Mouse (Mus musculus) erythroblast, adult 5-6 weeks (primary cell): ENCODE data around the gene Olfr596. TPM values are rescaled to one million over a fixed set of nuclear protein-coding genes. Genes with fewer than 3 reads are reported as not detected.
"Not testable (repeated sequence)": the region's sequence is repeated elsewhere in the genome, so short reads cannot be mapped to it uniquely, and the experiment has no call there.

Source experiments
- ATAC-seq: replicated peaks from 2 replicates; pipeline ENCODE4 v1.8.0; 2016; ENCODE audit warnings: moderate number of reproducible peaks, mild to moderate bottlenecking, moderate TSS enrichment, inconsistent platforms; ENCODE audit not compliant: poor library complexity, low FRiP score, severe bottlenecking
- total RNA-seq, 2 experiments: library from RNA; stranded (forward) in 1 of 2; stranded (reverse) in 1 of 2; fragments of 150-400 nt in 1 of 2; fragments of 200-764, 138-1000 nt in 1 of 2; gene quantifications; 2 replicates each; pipeline versions ENCODE4 v1.2.3 to v1.2.4; 2015 to 2017; ENCODE audit warnings: low replicate concordance in 2 of 2

The Olfr596 gene
- total RNA-seq (2015; ENCODE audit: low replicate concordance) (not detected in 2 replicates), total RNA-seq (2017; ENCODE audit: low replicate concordance) (not detected in 2 replicates)

- ATAC-seq, result not testable (repeated sequence)
Measured at GRCm38 (mm10) chr7:103305348-103305747, at the start of gene Olfr596. Gene Olfr596 (plus strand): TSS chr7:103305648.

DNA sequence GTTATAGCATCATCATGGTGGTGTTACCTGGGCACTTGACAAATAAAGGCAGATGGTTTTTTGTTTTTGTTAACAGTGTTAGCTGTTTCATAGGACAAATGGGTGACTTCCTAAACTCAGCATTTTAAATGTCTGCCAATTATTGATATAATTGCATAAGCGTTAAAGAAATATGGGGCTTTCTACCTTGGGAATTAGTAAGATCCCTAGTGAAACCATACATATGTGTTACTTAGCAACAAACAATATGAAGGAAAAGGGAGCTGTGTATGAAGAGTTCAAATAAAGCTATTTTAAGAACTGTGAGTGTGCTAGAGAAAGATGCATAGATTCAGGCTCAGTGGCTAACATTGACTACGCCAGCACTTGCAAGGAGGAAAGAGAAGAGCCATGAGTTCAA, 10.6 kb downstream of the Olfr596 start, which contains the start of gene Olfr597:
Gene Olfr597, plus strand, starts transcription at position 301 of the 400 bp plus-strand sequence.
- ATAC-seq, result not testable (repeated sequence)

GRCm38 (mm10) chr7:103323268-103323667, 17.8 kb downstream of the Olfr596 start, which contains the start of gene Olfr598:
Gene Olfr598 (plus strand): TSS chr7:103323568.
- ATAC-seq, result no peak

DNA sequence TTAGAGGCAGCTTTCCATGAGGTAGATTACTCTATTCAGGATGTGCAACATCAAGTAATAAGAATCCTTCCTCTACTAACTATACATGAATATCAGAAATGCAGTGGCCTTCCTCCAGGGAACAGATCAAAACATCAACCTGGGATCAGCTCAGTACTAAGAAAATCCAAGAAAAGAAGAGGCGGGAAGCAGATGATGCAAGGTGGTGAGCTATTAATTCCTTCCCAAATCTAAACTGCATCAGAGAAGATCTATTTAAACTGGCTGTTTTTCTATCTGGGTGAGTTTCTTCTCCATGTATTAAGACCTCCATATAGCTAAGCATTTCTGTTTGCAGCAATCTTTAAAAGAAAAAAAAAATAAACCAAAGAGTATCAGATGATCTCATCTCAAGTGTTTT, 30.2 kb downstream of the Olfr596 start, which contains the start of gene Olfr599:
Gene Olfr599, plus strand, starts transcription at position 301 of the 400 bp plus-strand sequence.
- no peak for ATAC-seq

DNA sequence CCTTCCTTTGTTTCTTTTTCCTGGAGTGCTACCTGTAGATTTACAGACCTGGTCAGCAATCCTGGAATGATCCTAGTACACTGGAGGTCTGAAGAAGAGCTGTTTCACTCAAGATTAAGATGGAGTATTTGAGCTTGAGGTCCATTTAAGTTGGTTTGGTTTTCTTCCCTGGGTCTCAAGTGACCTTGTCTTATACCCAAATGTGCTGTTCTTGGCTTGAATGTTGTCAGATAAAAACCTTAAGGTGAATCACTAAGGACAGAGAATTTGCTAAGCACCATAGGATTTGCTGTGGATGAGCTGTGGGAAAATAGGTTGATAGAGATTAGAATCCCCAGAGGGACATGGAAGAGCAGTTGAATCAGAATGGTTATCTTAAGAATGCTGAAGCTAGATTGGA, 44.1 kb downstream of the Olfr596 start, which contains the start of gene Olfr600:
Gene Olfr600, minus strand, starts transcription at position 101 of the 400 bp plus-strand sequence.
- no peak for ATAC-seq

Other genes starting within 250 kb of the Olfr596 start
- not detected in 2 replicates for gene Olfr584, start 223.8 kb upstream of the Olfr596 start, total RNA-seq (2015; ENCODE audit: low replicate concordance)
- gene Olfr584, start 223.8 kb upstream of the Olfr596 start, total RNA-seq (2017; ENCODE audit: low replicate concordance), result not detected in 2 replicates
- not detected in 2 replicates for gene Olfr585, start 207.9 kb upstream of the Olfr596 start, total RNA-seq (2015; ENCODE audit: low replicate concordance)
- gene Olfr585, start 207.9 kb upstream of the Olfr596 start, total RNA-seq (2017; ENCODE audit: low replicate concordance), result 2.2 TPM in 1 of 2 replicates, not detected in the other
- gene Olfr586, start 180.0 kb upstream of the Olfr596 start, total RNA-seq (2015; ENCODE audit: low replicate concordance), result not detected in 2 replicates
- 0.17 TPM in 1 of 2 replicates, not detected in the other for gene Olfr586, start 180.0 kb upstream of the Olfr596 start, total RNA-seq (2017; ENCODE audit: low replicate concordance)
- not detected in 2 replicates for gene Olfr588-ps1, start 164.8 kb upstream of the Olfr596 start, total RNA-seq (2015; ENCODE audit: low replicate concordance)
- not detected in 2 replicates for gene Olfr588-ps1, start 164.8 kb upstream of the Olfr596 start, total RNA-seq (2017; ENCODE audit: low replicate concordance)
- not detected in 2 replicates for gene Olfr589, start 149.3 kb upstream of the Olfr596 start, total RNA-seq (2015; ENCODE audit: low replicate concordance)
- not detected in 2 replicates for gene Olfr589, start 149.3 kb upstream of the Olfr596 start, total RNA-seq (2017; ENCODE audit: low replicate concordance)
- not detected in 2 replicates for gene Olfr591, start 127.3 kb upstream of the Olfr596 start, total RNA-seq (2015; ENCODE audit: low replicate concordance)
- not detected in 2 replicates for gene Olfr591, start 127.3 kb upstream of the Olfr596 start, total RNA-seq (2017; ENCODE audit: low replicate concordance)
- not detected in 2 replicates for gene Olfr592, start 120.8 kb upstream of the Olfr596 start, total RNA-seq (2015; ENCODE audit: low replicate concordance)
- 0.70 TPM in 1 of 2 replicates, not detected in the other for gene Olfr592, start 120.8 kb upstream of the Olfr596 start, total RNA-seq (2017; ENCODE audit: low replicate concordance)
- not detected in 2 replicates for gene Olfr593, start 93.8 kb upstream of the Olfr596 start, total RNA-seq (2015; ENCODE audit: low replicate concordance)
- gene Olfr593, start 93.8 kb upstream of the Olfr596 start, total RNA-seq (2017; ENCODE audit: low replicate concordance), result not detected in 2 replicates
- not detected in 2 replicates for gene Olfr594, start 88.7 kb upstream of the Olfr596 start, total RNA-seq (2015; ENCODE audit: low replicate concordance)
- not detected in 2 replicates for gene Olfr594, start 88.7 kb upstream of the Olfr596 start, total RNA-seq (2017; ENCODE audit: low replicate concordance)
- gene Usp17ld, start 53.1 kb upstream of the Olfr596 start, total RNA-seq (2015; ENCODE audit: low replicate concordance), result not detected in 2 replicates
- gene Usp17ld, start 53.1 kb upstream of the Olfr596 start, total RNA-seq (2017; ENCODE audit: low replicate concordance), result not detected in 2 replicates
- not detected in 2 replicates for gene Olfr597, start 10.7 kb downstream of the Olfr596 start, total RNA-seq (2015; ENCODE audit: low replicate concordance)
- not detected in 2 replicates for gene Olfr597, start 10.7 kb downstream of the Olfr596 start, total RNA-seq (2017; ENCODE audit: low replicate concordance)
- gene Olfr598, start 17.9 kb downstream of the Olfr596 start, total RNA-seq (2015; ENCODE audit: low replicate concordance), result not detected in 2 replicates
- gene Olfr598, start 17.9 kb downstream of the Olfr596 start, total RNA-seq (2017; ENCODE audit: low replicate concordance), result not detected in 2 replicates
- gene Olfr599, start 30.3 kb downstream of the Olfr596 start, total RNA-seq (2015; ENCODE audit: low replicate concordance), result not detected in 2 replicates
- gene Olfr599, start 30.3 kb downstream of the Olfr596 start, total RNA-seq (2017; ENCODE audit: low replicate concordance), result not detected in 2 replicates
- gene Olfr600, start 44.0 kb downstream of the Olfr596 start, total RNA-seq (2015; ENCODE audit: low replicate concordance), result not detected in 2 replicates
- gene Olfr600, start 44.0 kb downstream of the Olfr596 start, total RNA-seq (2017; ENCODE audit: low replicate concordance), result not detected in 2 replicates
- gene Olfr601, start 57.0 kb downstream of the Olfr596 start, total RNA-seq (2015; ENCODE audit: low replicate concordance), result not detected in 2 replicates
- gene Olfr601, start 57.0 kb downstream of the Olfr596 start, total RNA-seq (2017; ENCODE audit: low replicate concordance), result not detected in 2 replicates
- not detected in 2 replicates for gene Olfr603, start 80.5 kb downstream of the Olfr596 start, total RNA-seq (2015; ENCODE audit: low replicate concordance)
- gene Olfr603, start 80.5 kb downstream of the Olfr596 start, total RNA-seq (2017; ENCODE audit: low replicate concordance), result not detected in 2 replicates
- gene Usp17lc, start 109.4 kb downstream of the Olfr596 start, total RNA-seq (2015; ENCODE audit: low replicate concordance), result not detected in 2 replicates
- not detected in 2 replicates for gene Usp17lc, start 109.4 kb downstream of the Olfr596 start, total RNA-seq (2017; ENCODE audit: low replicate concordance)
- not detected in 2 replicates for gene Olfr605, start 139.8 kb downstream of the Olfr596 start, total RNA-seq (2015; ENCODE audit: low replicate concordance)
- gene Olfr605, start 139.8 kb downstream of the Olfr596 start, total RNA-seq (2017; ENCODE audit: low replicate concordance), result not detected in 2 replicates
- not detected in 2 replicates for gene Olfr606, start 143.4 kb downstream of the Olfr596 start, total RNA-seq (2015; ENCODE audit: low replicate concordance)
- not detected in 2 replicates for gene Olfr606, start 143.4 kb downstream of the Olfr596 start, total RNA-seq (2017; ENCODE audit: low replicate concordance)
- not detected in 2 replicates for gene Olfr607, start 158.5 kb downstream of the Olfr596 start, total RNA-seq (2015; ENCODE audit: low replicate concordance)
- not detected in 2 replicates for gene Olfr607, start 158.5 kb downstream of the Olfr596 start, total RNA-seq (2017; ENCODE audit: low replicate concordance)
- not detected in 2 replicates for gene Olfr608, start 164.2 kb downstream of the Olfr596 start, total RNA-seq (2015; ENCODE audit: low replicate concordance)
- not detected in 2 replicates for gene Olfr608, start 164.2 kb downstream of the Olfr596 start, total RNA-seq (2017; ENCODE audit: low replicate concordance)
- not detected in 2 replicates for gene Olfr609, start 192.4 kb downstream of the Olfr596 start, total RNA-seq (2015; ENCODE audit: low replicate concordance)
- not detected in 2 replicates for gene Olfr609, start 192.4 kb downstream of the Olfr596 start, total RNA-seq (2017; ENCODE audit: low replicate concordance)
- gene Olfr610, start 206.5 kb downstream of the Olfr596 start, total RNA-seq (2015; ENCODE audit: low replicate concordance), result not detected in 2 replicates
- gene Olfr610, start 206.5 kb downstream of the Olfr596 start, total RNA-seq (2017; ENCODE audit: low replicate concordance), result not detected in 2 replicates
- gene Olfr611, start 215.2 kb downstream of the Olfr596 start, total RNA-seq (2015; ENCODE audit: low replicate concordance), result not detected in 2 replicates
- not detected in 2 replicates for gene Olfr611, start 215.2 kb downstream of the Olfr596 start, total RNA-seq (2017; ENCODE audit: low replicate concordance)
- not detected in 2 replicates for gene Olfr612, start 237.1 kb downstream of the Olfr596 start, total RNA-seq (2015; ENCODE audit: low replicate concordance)
- 0.85 TPM in 1 of 2 replicates, not detected in the other for gene Olfr612, start 237.1 kb downstream of the Olfr596 start, total RNA-seq (2017; ENCODE audit: low replicate concordance)
- gene Olfr613, start 242.4 kb downstream of the Olfr596 start, total RNA-seq (2015; ENCODE audit: low replicate concordance), result not detected in 2 replicates
- gene Olfr613, start 242.4 kb downstream of the Olfr596 start, total RNA-seq (2017; ENCODE audit: low replicate concordance), result 0.70 TPM in 1 of 2 replicates, not detected in the other